In genomic region chr19:25574981-25575814, GRCm38 (mm10) we compare ENCODE assay signal across 13 mouse cellular contexts. TPM values are rescaled to one million over a fixed set of nuclear protein-coding genes. Genes with fewer than 3 reads are reported as not detected.
DNase-seq lines count a peak whose midpoint lies in the region; ATAC-seq and TF ChIP-seq lines count a peak whose summit lies in the region.
"Had no signal": no experiment of that assay in that cellular context is flagged by ENCODE, and none has a peak within 500 bp of the region (broad histone marks: within the 10 kb centered on the region; RNA-seq: fewer than 3 reads in every experiment).

No protein-coding gene starts in this region.

- ATAC-seq in heart, embryonic 11.5 days (replicated peaks; ENCODE audit: insufficient number of reproducible peaks, low FRiP score, low TSS enrichment), result peak; percentile 71; the same call in 1 of the 2 replicates
- ATAC-seq in stomach, embryonic 14.5 days (ENCODE audit: insufficient number of reproducible peaks, insufficient read depth, low FRiP score, low read depth), result no peak
- ATAC-seq in stomach, postnatal 0 days (ENCODE audit: low FRiP score, low TSS enrichment), result no peak

- H3K4me1 ChIP-seq in heart, embryonic 11.5 days (ENCODE audit: control insufficient read depth, insufficient read depth, low read length), result peaks cover 19% of the 10 kb centered on the region
- peaks cover 8% of the 10 kb centered on the region; the same call in 1 of the 2 replicates for H3K4me1 ChIP-seq in stomach, embryonic 14.5 days (ENCODE audit: control insufficient read depth, insufficient read depth, low read length)
- H3K4me1 ChIP-seq in stomach, postnatal 0 days (replicated peaks; ENCODE audit: control insufficient read depth, insufficient read depth), result no peaks in the 10 kb centered on the region
- H3K4me1 ChIP-seq: liver, embryonic 13.5 days had no signal

- H3K9me3 ChIP-seq in heart, embryonic 11.5 days (replicated peaks; ENCODE audit: control insufficient read depth, low read length), result no peaks in the 10 kb centered on the region
- peaks cover 3% of the 10 kb centered on the region; the same call in 1 of the 2 replicates for H3K9me3 ChIP-seq in stomach, embryonic 14.5 days (ENCODE audit: control insufficient read depth, low read depth, low read length)
- no peaks in the 10 kb centered on the region for H3K9me3 ChIP-seq in stomach, postnatal 0 days (ENCODE audit: control insufficient read depth, low read length)
- H3K9me3 ChIP-seq: liver, embryonic 13.5 days had no signal

- intact Hi-C loops in left cerebral cortex, adult 2 months (cut with DNase I), result no loop called here

- H3K9ac ChIP-seq in heart, embryonic 11.5 days (ENCODE audit: low read depth, low read length), result no peak overlapping the region
- no peak overlapping the region for H3K9ac ChIP-seq in stomach, embryonic 14.5 days (replicated peaks; ENCODE audit: low read depth, low read length)
- no peak overlapping the region for H3K9ac ChIP-seq in stomach, postnatal 0 days (ENCODE audit: low read length)
- H3K9ac ChIP-seq: liver, embryonic 13.5 days had no signal

- no peak for TF ChIP-seq CTCF in stomach, postnatal 0 days (IDR thresholded peaks at IDR 0.05; ENCODE audit: low read depth)
- no peak for TF ChIP-seq CTCF in left cerebral cortex, adult 2 months (IDR thresholded peaks at IDR 0.05)

- WGBS in heart, embryonic 11.5 days (ENCODE audit: insufficient replicate concordance), result 1% methylated on average over 17 of the region's 17 CpGs
- WGBS in stomach, embryonic 14.5 days, result 3% methylated on average over 17 of the region's 17 CpGs
- 3% methylated on average over 17 of the region's 17 CpGs for WGBS in stomach, postnatal 0 days

- no peak for DNase-seq in heart, postnatal 4 days
- DNase-seq in stomach, postnatal 0 days (ENCODE audit: low spot score), result no peak
- DNase-seq in mesoderm, embryonic 11.5 days (ENCODE audit: low read depth, low spot score), result peak; percentile 65
- DNase-seq in adrenal gland, postnatal 4 days (ENCODE audit: low spot score in 2 of 2), result no peak
- DNase-seq in left cerebral cortex, adult 2 months (ENCODE audit: extremely low spot score in 1 of 2, low spot score in 2 of 2), result no peak
- no peak for DNase-seq in urinary bladder, postnatal 36 days (ENCODE audit: low spot score in 2 of 2)
- DNase-seq: B cell, adult 2 months; cerebellum, postnatal 10 days; gastrocnemius, adult 2 months; liver, embryonic 13.5 days had no signal

- H3K4me3 ChIP-seq in heart, embryonic 11.5 days (ENCODE audit: low read depth, low read length), result peak overlapping the region; percentile 40
- no peak overlapping the region for H3K4me3 ChIP-seq in stomach, embryonic 14.5 days (ENCODE audit: low read depth, low read length)
- no peak overlapping the region for H3K4me3 ChIP-seq in stomach, postnatal 0 days (ENCODE audit: low read depth, low read length)
- no peak overlapping the region for H3K4me3 ChIP-seq in left cerebral cortex, adult 2 months
- H3K4me3 ChIP-seq: gastrocnemius, adult 2 months; liver, embryonic 13.5 days had no signal

- no peaks in the 10 kb centered on the region for H3K27me3 ChIP-seq in heart, embryonic 11.5 days (ENCODE audit: control insufficient read depth, insufficient read depth, low read length)
- peaks cover 3% of the 10 kb centered on the region; the same call in 1 of the 2 replicates for H3K27me3 ChIP-seq in stomach, embryonic 14.5 days (ENCODE audit: control insufficient read depth, insufficient read depth, low read length)
- H3K27me3 ChIP-seq in stomach, postnatal 0 days (ENCODE audit: control insufficient read depth, insufficient read depth, low read length), result no peaks in the 10 kb centered on the region

- H3K4me2 ChIP-seq in heart, embryonic 11.5 days, result peak overlapping the region; percentile 71
- peak overlapping the region; percentile 29 for H3K4me2 ChIP-seq in stomach, embryonic 14.5 days (replicated peaks; ENCODE audit: low read depth, low read length)
- no peak overlapping the region for H3K4me2 ChIP-seq in stomach, postnatal 0 days (replicated peaks; ENCODE audit: low read depth)
- H3K4me2 ChIP-seq: liver, embryonic 13.5 days had no signal

- no peak for TF ChIP-seq EP300 in stomach, postnatal 0 days (optimal IDR thresholded peaks at IDR 0.05)

- H3K36me3 ChIP-seq in heart, embryonic 11.5 days (ENCODE audit: control insufficient read depth, insufficient read depth, low read length), result no peaks in the 10 kb centered on the region
- no peaks in the 10 kb centered on the region for H3K36me3 ChIP-seq in stomach, embryonic 14.5 days (ENCODE audit: control insufficient read depth, insufficient read depth, low read length)
- H3K36me3 ChIP-seq in stomach, postnatal 0 days (ENCODE audit: control insufficient read depth, insufficient read depth, low read length), result no peaks in the 10 kb centered on the region
- H3K36me3 ChIP-seq: liver, embryonic 13.5 days had no signal

- peak overlapping the region; percentile 29; the same call in 1 of the 2 replicates for H3K27ac ChIP-seq in heart, embryonic 11.5 days (ENCODE audit: low read depth, low read length)
- no peak overlapping the region for H3K27ac ChIP-seq in stomach, embryonic 14.5 days (ENCODE audit: low read length)
- H3K27ac ChIP-seq in stomach, postnatal 0 days (replicated peaks), result no peak overlapping the region
- no peak overlapping the region for H3K27ac ChIP-seq in left cerebral cortex, adult 2 months
- H3K27ac ChIP-seq: gastrocnemius, adult 2 months; liver, embryonic 13.5 days had no signal

RNA-seq across cellular contexts. Expression of gene Dmrt3, which starts 34.9 kb away (rescaled TPM):
- 0.06 and 0.11 TPM in 2 replicates for polyA plus RNA-seq in heart, embryonic 11.5 days (2014; fragmentation: Nextera tagmentation; extraction: Ambion mirVana)
- total RNA-seq in heart, postnatal 4 days (2021), result not detected
- 1.0 and 1.9 TPM in 2 replicates for polyA plus RNA-seq in stomach, embryonic 14.5 days (2014; fragmentation: Nextera tagmentation; extraction: Ambion mirVana)
- polyA plus RNA-seq in stomach, postnatal 0 days (2015; fragmentation: Nextera tagmentation; extraction: Ambion mirVana), result 0.07 and 0.16 TPM in 2 replicates
- total RNA-seq in adrenal gland, postnatal 4 days (2021), result not detected
- total RNA-seq in left cerebral cortex, adult 2 months (2021), result under 1 TPM in 1 of 2 experiments, not detected in 1; 0.14 TPM
- total RNA-seq: gastrocnemius, adult 2 months had no signal
- polyA plus RNA-seq: kidney, embryonic 16.5 days; liver, embryonic 13.5 days had no signal
